Mouse (Mus musculus) liver, postnatal 0 days (tissue): ENCODE results near the gene Wdfy1.

ENCODE experiments used
- CTCF ChIP-seq: sonication (generic); IDR thresholded peaks from 2 replicates; pipeline ENCODE4 v1.5.1; 2016; ENCODE audit warnings: antibody characterized with exemption, low read depth
- EP300 ChIP-seq: IDR thresholded peaks from 2 replicates; pipeline ENCODE4 v1.6.1; 2016; ENCODE audit warnings: antibody characterized with exemption, low read depth, mild to moderate bottlenecking

DNA sequence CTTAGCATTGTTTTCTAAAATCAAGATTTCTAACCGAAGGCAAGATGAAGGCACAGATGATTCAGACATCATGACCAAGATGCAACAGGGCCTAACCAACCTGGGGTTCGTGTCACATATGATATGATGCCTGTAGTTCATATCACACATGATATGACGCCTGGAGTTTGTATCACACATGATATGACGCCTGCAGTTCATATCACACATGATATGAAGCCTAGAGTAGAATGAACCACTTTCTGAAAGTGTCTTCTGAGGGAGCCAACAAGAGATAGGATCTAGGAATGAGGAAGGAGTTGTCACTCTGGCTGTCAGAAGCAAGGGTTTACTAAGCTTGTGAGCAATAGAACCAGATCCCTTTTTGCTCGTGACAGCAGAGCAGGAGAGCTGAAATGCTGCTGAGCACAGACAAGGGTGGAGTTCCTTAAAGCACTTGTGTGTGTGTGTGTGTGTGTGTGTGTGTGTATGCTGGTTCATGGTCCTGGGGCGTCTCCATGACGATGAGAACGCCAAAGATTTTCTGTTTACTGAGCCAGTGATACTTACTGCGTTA lies 106.4 kb downstream of the Wdfy1 start:
- no peak for TF ChIP-seq CTCF
- TF ChIP-seq EP300 = no peak
